Mouse (Mus musculus) embryo, embryonic 10 days (tissue): ENCODE results near the gene D730048I06Rik.
"Not testable (repeated sequence)": the region's sequence is repeated elsewhere in the genome, so short reads cannot be mapped to it uniquely, and the experiment has no call there.

Source experiments
- DNase-seq: peaks from one replicate; pipeline ENCODE4 v3.0.0-alpha.2; 2015; ENCODE audit warnings: low spot score

The D730048I06Rik gene

GRCm38 (mm10) chr9:35790001-35790400, at the start of gene D730048I06Rik, which contains the start of gene Gm27235:
Gene D730048I06Rik (minus strand): TSS chr9:35790112.
Gene Gm27235 (minus strand): TSS chr9:35790101.
- DNase-seq, result no peak

- not testable (repeated sequence) for DNase-seq
Observed at GRCm38 (mm10) chr9:35817881-35818280, 28.0 kb upstream of the D730048I06Rik start.

GRCm38 (mm10) chr9:35798146-35798545, 8.2 kb upstream of the D730048I06Rik start:
- DNase-seq, result no peak

GRCm38 (mm10) chr9:35778009-35778408, 11.9 kb downstream of the D730048I06Rik start, which contains the start of gene Gm17727:
Gene Gm17727 (minus strand): TSS chr9:35778109.
- no peak for DNase-seq

- no peak for DNase-seq
Observed at GRCm38 (mm10) chr9:35756843-35757242, 33.1 kb downstream of the D730048I06Rik start.

- DNase-seq, result no peak
Observed at GRCm38 (mm10) chr9:35740749-35741148, 49.2 kb downstream of the D730048I06Rik start, which contains the start of gene Gm17677. Gene Gm17677 (plus strand): TSS chr9:35741049.
